Mouse (Mus musculus): ENCODE data around the gene Sqstm1. TPM values are rescaled to one million over a fixed set of nuclear protein-coding genes. Genes with fewer than 3 reads are reported as not detected.

Gene Sqstm1
- polyA plus RNA-seq, 1 experiment from 2014 or later = 392 TPM

DNA sequence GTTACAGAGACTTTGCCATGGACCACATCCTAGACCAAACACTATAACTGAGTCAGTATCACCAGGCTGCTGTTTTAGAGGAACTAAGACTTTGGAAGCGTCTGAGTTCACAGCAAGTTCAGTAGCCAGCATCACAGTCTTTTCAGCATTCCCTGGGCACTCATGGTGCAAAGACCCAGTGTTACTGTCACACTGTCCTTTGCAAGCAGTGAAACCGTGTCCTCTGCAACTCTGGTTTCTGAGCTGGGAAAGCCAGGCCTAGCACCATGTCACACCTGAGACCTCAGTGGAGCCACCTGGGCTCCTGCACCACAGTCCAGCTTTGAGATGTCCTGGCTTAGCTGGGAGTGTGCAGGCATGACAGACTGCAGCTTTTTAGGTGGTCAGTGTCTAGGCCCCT is 11.7 kb downstream of the Sqstm1 start:
- 91% methylated on average over 2 of the region's 2 CpGs for WGBS
- no peaks in the 10 kb centered on the region for H3K4me1 ChIP-seq

DNA sequence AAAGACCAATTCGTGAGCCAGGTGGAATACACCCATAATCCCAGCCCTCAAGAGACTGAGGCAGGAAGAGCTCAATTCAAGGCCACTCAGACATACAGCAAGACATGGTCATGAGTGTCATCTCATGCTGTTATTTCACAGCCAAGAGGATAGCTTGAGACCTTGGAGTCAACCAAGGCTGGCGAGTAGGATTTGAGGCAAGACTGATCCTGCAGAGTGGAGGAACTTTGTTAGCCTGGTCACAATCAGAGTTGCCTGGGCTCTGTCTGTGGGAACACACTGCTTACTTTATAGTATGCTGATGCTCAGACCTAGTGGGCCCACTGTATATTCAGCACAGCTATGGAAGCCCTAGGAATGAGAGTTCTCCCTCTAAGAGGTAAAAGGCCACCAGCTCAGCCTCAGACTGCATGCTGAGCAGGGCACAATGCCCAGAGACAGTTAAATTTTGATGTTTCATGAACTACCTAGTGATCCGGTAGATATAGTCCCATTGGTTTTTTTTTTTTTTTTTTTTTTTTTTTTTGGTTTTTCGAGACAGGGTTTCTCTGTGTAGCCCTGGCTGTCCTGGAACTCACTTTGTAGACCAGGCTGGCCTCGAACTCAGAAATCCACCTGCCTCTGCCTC is 12.3 kb downstream of the Sqstm1 start:
- ATAC-seq (replicated peaks) = no peak

More for the DNA sequence above, 11.7 kb downstream of the Sqstm1 start:
- ATAC-seq (replicated peaks) = no peak
- no peaks in the 10 kb centered on the region for H3K27me3 ChIP-seq (replicated peaks)
- H3K36me3 ChIP-seq (replicated peaks) = peaks cover 61% of the 10 kb centered on the region
- H3K4me2 ChIP-seq = no peak overlapping the region
- no peak overlapping the region for H3K4me3 ChIP-seq
- no peak overlapping the region for H3K27ac ChIP-seq
- no peak overlapping the region for H3K9ac ChIP-seq
- H3K9me3 ChIP-seq = no peaks in the 10 kb centered on the region

DNA sequence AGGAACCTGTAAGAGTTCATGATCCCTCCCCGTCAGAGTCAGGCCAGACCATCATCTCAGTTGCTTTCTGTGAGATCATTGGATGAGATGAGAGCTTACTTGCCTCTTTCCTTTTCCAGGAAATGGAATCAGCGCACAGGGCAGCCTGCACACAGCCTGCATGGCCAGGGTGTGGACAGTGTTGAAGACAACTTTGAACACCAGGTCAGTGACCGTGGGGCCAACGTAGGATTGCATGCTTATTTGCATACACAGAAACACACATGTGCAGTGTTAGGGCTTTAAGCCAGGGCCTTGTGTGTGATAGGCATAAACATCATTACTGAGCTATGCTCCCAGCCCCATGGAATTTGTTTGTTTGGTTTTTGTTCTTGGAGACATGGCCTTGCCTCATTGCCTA is 13.1 kb downstream of the Sqstm1 start:
- no peak for ATAC-seq (replicated peaks)
- Histone ChIP-seq H3K36me3 (replicated peaks) (peaks cover 53% of the 10 kb centered on the region), H3K4me3 (no peak overlapping the region), H3K4me1 (no peaks in the 10 kb centered on the region), H3K9ac (no peak overlapping the region), H3K9me3 (no peaks in the 10 kb centered on the region), H3K27ac (no peak overlapping the region), H3K4me2 (no peak overlapping the region), H3K27me3 (replicated peaks) (no peaks in the 10 kb centered on the region)
- 96% methylated on average over 4 of the region's 4 CpGs for WGBS

More for the DNA sequence above, 12.3 kb downstream of the Sqstm1 start:
- Histone ChIP-seq H3K36me3 (replicated peaks) (peaks cover 57% of the 10 kb centered on the region), H3K9me3 (no peaks in the 10 kb centered on the region), H3K27ac (no peak overlapping the region), H3K27me3 (replicated peaks) (no peaks in the 10 kb centered on the region), H3K4me1 (no peaks in the 10 kb centered on the region), H3K4me3 (no peak overlapping the region), H3K9ac (no peak overlapping the region), H3K4me2 (no peak overlapping the region)
- WGBS = 88% methylated on average over 3 of the region's 5 CpGs

DNA sequence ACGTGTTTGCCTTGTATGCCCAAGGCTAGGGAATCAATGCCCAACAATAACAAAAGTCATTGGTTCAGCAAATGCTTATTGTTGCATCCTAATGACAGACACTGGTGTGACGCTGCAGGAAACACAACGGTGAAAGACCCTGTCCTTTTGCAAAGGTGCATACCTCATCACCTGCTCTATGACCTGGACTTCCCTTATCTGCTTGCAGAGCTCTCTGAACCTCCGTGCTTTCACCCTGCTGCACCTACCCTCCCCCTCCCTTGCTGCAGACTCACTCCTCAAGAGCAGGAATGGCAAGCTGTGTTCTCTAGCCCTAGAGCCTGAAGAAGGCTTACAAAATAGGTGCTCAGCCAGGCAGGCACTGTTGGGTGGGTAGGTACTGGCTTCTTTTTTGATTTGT is 15.8 kb downstream of the Sqstm1 start:
- no peaks in the 10 kb centered on the region for H3K4me1 ChIP-seq
- H3K4me2 ChIP-seq = no peak overlapping the region
- no peaks in the 10 kb centered on the region for H3K27me3 ChIP-seq (replicated peaks)
- H3K9me3 ChIP-seq = no peaks in the 10 kb centered on the region
- H3K4me3 ChIP-seq = no peak overlapping the region
- H3K27ac ChIP-seq = no peak overlapping the region
- H3K9ac ChIP-seq = no peak overlapping the region
- 90% methylated on average over 4 of the region's 4 CpGs for WGBS
- peaks cover 34% of the 10 kb centered on the region for H3K36me3 ChIP-seq (replicated peaks)
- ATAC-seq (replicated peaks) = no peak

DNA sequence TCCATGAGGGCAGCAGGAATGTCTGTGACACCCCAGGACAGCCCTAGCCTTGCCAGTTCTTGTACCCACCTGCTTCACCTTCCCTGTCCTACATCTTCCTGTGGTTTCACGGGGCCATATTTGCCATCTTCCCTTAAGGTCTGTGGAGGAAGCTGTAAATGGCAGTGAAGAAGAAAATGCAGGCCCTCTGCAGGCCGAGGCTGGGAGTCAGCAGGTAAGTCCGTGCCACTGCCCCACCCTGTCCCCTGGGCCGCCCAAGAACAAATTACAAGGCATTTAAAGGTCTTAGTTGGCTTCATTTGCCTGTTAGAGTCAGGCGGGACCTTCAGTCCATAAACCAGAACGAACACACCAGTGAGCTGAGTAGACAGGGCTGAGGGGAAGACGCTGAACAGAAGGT is 16.6 kb downstream of the Sqstm1 start:
- Histone ChIP-seq H3K4me2 (no peak overlapping the region), H3K27me3 (replicated peaks) (no peaks in the 10 kb centered on the region), H3K9ac (no peak overlapping the region), H3K4me1 (no peaks in the 10 kb centered on the region), H3K27ac (no peak overlapping the region), H3K4me3 (no peak overlapping the region), H3K9me3 (no peaks in the 10 kb centered on the region), H3K36me3 (replicated peaks) (peaks cover 27% of the 10 kb centered on the region)
- ATAC-seq (replicated peaks) = no peak
- WGBS = 82% methylated on average over 7 of the region's 7 CpGs

DNA sequence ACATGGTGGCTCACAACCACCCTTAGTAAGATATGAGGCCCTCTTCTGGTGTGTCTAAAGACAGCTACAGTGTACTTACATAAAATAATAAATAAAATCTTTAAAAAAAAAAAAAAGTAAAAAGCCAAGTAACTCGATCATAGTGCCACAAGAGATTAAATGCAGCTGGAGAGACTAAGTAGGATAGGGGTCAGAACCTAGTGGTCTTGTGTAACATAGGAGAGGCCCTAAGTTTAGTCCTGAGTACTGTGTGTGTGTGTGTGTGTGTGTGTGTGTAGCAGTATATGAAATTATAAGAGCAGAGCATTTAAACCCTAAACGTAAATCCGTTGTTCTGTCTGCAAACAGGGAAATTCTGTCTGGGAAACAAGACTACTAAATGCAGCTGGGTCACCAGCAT is 18.3 kb downstream of the Sqstm1 start:
- no peak for ATAC-seq (replicated peaks)
- Histone ChIP-seq H3K9me3 (no peaks in the 10 kb centered on the region), H3K27me3 (replicated peaks) (no peaks in the 10 kb centered on the region), H3K36me3 (replicated peaks) (peaks cover 18% of the 10 kb centered on the region; the same call in 1 of the 2 replicates), H3K4me3 (no peak overlapping the region), H3K27ac (no peak overlapping the region), H3K9ac (no peak overlapping the region), H3K4me2 (no peak overlapping the region), H3K4me1 (no peaks in the 10 kb centered on the region)
- WGBS = 84% methylated on average over 3 of the region's 3 CpGs

DNA sequence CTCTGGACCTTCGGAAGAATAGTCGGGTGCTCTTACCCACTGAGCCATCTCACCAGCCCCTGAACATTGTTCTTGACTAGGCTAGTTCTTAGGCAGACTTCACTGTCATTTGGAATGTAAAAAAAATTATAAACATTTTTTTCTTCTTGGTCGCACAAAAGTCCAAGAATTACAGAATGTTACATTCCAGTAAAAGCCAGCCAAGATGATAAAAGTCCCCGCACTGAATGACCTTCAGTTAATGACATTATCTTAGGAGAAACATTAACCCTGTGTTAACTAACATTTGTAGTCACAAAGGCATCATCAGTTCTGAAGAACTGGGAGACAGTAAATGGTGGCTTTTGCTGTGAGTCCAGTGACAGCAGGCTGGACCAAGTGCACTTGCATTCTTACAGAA is 20.3 kb downstream of the Sqstm1 start:
- Histone ChIP-seq H3K27me3 (replicated peaks) (no peaks in the 10 kb centered on the region), H3K4me2 (no peak overlapping the region), H3K4me1 (no peaks in the 10 kb centered on the region), H3K36me3 (replicated peaks) (peaks cover 16% of the 10 kb centered on the region; the same call in 1 of the 2 replicates), H3K9me3 (no peaks in the 10 kb centered on the region), H3K9ac (no peak overlapping the region), H3K4me3 (no peak overlapping the region), H3K27ac (no peak overlapping the region)
- ATAC-seq (replicated peaks) = no peak
- WGBS = 93% methylated on average over 4 of the region's 4 CpGs

DNA sequence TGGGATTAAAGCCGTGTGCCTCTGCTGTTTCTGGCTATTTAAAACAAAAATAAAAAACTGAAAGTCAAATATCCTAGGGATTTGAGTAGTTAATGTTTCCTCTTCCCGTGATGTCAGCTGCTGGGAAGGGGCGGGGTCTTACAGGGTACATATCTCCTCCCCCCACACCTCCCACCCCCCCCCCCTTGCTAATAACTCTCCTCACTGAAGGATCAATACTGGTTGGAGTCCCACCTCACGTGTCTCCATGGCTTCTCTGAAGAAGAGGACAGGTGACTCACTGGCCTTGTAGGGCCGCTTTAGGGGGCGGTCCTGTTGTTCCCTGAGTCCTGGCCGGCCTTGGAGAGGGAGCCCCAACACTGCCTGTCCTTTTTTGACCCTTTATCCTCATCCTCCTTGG is 21.9 kb downstream of the Sqstm1 start:
- Histone ChIP-seq H3K4me2 (no peak overlapping the region), H3K27ac (no peak overlapping the region), H3K9me3 (no peaks in the 10 kb centered on the region), H3K9ac (no peak overlapping the region), H3K4me3 (no peak overlapping the region), H3K4me1 (no peaks in the 10 kb centered on the region), H3K36me3 (replicated peaks) (peaks cover 16% of the 10 kb centered on the region; the same call in 1 of the 2 replicates), H3K27me3 (replicated peaks) (no peaks in the 10 kb centered on the region)
- 80% methylated on average over 7 of the region's 7 CpGs for whole genome bisulfite sequencing
- no peak for ATAC-seq (replicated peaks)

DNA sequence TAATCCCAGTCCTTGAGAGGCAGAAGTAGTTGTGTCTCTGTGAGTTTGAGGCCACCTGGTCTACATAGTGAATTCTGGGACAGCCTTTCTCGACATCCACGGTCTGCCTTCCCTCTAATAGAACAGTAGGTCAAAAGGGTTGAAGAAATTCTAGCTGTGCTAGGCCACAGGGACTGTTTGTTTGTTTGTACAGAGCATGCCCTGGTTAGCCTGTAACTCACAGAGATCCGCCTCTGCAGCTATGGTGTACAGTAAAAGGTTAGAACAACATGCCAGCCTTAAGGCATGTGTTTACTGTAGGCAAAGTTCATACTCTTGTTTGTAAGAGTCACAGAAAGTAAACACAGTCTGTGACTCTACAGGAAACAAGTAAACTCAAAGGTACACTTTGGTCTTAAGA is 25.8 kb downstream of the Sqstm1 start:
- Histone ChIP-seq H3K4me1 (no peaks in the 10 kb centered on the region), H3K9ac (no peak overlapping the region), H3K36me3 (replicated peaks) (peaks cover 6% of the 10 kb centered on the region), H3K27ac (no peak overlapping the region), H3K9me3 (no peaks in the 10 kb centered on the region), H3K4me2 (no peak overlapping the region), H3K27me3 (replicated peaks) (no peaks in the 10 kb centered on the region), H3K4me3 (no peak overlapping the region)
- ATAC-seq (replicated peaks) = no peak
- WGBS = 93% methylated on average over 3 of the region's 3 CpGs

DNA sequence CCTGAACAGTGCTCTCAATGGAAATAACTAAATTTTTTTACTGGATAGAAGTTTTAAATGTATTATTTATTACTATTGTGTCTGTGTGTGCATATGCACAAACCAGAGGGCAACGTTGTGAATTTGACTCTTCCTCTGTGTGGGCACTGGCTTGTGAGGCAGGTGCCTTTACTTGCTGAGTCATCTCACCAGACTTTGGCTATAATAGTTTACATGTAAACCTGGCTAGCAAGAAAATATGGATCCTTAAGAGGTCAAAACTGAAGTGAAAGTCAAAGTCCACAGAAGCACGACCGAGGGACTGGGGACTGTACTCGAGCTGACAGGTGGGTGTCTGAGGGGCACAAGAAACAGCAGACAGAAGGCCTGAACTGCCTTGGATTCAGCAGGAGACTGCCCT is 27.9 kb downstream of the Sqstm1 start:
- ATAC-seq (replicated peaks) = no peak
- WGBS = 91% methylated on average over 4 of the region's 4 CpGs
- Histone ChIP-seq H3K4me2 (no peak overlapping the region), H3K9me3 (no peaks in the 10 kb centered on the region), H3K4me1 (no peaks in the 10 kb centered on the region), H3K9ac (no peak overlapping the region), H3K4me3 (no peak overlapping the region), H3K27me3 (replicated peaks) (no peaks in the 10 kb centered on the region), H3K36me3 (replicated peaks) (peaks cover 10% of the 10 kb centered on the region), H3K27ac (no peak overlapping the region)

DNA sequence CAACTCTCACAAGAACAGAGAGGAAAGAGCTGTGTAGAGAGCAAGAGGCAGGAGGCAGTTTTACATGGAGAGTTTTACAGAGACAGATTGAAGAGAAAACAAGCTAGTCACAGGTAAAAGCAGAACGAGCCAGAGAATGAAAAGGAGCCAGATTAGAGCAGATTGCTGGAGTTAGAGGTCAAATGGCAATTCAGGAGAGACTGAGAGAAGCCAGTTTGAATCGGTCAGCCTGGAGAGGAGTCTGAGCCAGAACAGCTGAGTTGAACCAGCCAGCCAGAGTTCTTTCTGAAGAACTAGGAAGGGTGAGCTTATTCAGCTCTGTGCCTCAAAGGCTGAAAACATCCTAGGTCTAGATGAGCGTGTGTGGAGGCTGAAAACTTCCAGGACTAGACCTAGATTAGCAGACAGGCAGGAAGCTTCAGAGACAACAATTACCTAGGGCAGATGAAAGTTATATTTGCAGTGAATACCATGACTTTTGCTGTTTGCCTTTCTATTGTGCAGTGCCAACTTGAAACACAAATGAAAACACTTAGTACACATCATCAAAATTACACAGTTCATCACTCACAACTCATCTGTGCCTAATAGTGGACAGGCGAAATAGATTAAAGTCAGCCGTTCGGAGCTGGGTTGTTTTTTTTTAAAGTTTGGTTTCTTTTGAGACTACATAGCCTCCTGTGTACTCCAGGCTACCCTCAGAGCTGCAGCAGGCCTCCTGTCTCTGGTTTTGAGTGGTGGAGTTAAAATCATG is 30.0 kb downstream of the Sqstm1 start:
- 83% methylated on average over 6 of the region's 6 CpGs for WGBS
- H3K36me3 ChIP-seq (replicated peaks) = peaks cover 6% of the 10 kb centered on the region
- no peaks in the 10 kb centered on the region for H3K9me3 ChIP-seq
- no peak overlapping the region for H3K4me2 ChIP-seq
- H3K27ac ChIP-seq = no peak overlapping the region
- ATAC-seq (replicated peaks) = no peak
- no peak overlapping the region for H3K4me3 ChIP-seq
- H3K27me3 ChIP-seq (replicated peaks) = no peaks in the 10 kb centered on the region
- no peak overlapping the region for H3K9ac ChIP-seq
- peaks cover 7% of the 10 kb centered on the region for H3K4me1 ChIP-seq

DNA sequence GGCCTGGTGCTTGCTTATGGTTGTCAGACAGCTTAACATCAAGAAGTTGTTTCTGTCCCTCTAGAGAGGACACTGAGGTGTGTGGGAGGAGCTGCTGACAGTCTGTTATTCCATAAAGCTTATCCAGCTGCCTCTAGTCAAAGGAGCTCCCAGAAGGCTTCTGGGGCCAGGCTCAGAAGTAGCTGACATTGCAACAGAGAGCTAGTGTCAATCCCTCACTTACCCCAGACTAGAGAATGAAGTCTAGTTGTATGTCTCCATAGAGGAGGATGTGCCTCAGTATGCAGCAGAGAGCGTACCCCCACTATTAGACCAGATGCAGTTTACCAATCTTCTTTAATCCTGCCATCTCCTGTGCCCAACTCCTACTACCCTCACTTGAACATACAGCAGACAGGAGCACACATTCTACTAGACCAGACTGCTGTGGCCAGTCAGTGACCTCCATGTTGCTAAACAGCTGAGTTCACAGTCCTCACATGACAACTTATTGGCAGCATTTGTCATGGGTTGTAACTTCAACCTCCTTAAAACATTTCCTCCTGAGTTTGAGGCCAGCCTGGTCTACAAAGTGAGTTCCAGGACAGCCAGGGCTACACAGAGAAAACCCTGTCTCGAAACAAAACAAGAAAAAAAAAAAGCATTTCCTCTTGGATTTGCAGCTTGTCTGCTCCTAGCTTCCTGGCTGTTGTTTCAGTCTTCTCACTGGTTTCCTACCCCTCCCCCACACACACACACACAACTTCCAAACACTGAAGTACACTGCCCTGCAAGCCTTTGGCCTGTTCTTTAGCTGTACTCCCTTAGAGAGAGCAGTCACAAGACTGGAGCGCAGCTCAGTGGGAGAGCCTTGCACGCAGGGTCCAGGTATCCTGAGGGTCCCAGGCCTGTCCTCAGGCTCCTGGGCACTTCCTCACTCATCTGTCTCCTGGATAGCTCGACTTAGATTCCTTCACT is 31.8 kb downstream of the Sqstm1 start:
- no peak overlapping the region for H3K4me2 ChIP-seq
- H3K9ac ChIP-seq = no peak overlapping the region
- no peak overlapping the region for H3K27ac ChIP-seq
- WGBS = 83% methylated on average over 5 of the region's 5 CpGs
- no peak overlapping the region for H3K4me3 ChIP-seq
- ATAC-seq (replicated peaks) = no peak
- H3K9me3 ChIP-seq = no peaks in the 10 kb centered on the region
- peaks cover 12% of the 10 kb centered on the region for H3K4me1 ChIP-seq
- peaks cover 6% of the 10 kb centered on the region for H3K36me3 ChIP-seq (replicated peaks)
- H3K27me3 ChIP-seq (replicated peaks) = no peaks in the 10 kb centered on the region
